Mouse (Mus musculus): ENCODE measurements around the gene Serpinf2. TPM values are rescaled to one million over a fixed set of nuclear protein-coding genes. Genes with fewer than 3 reads are reported as not detected.
"Not testable (repeated sequence)": the region's sequence is repeated elsewhere in the genome, so short reads cannot be mapped to it uniquely, and the experiment has no call there.

Gene Serpinf2
- total RNA-seq, 2 experiments from 2014 or later: 0.28 TPM; not detected in 1

DNA sequence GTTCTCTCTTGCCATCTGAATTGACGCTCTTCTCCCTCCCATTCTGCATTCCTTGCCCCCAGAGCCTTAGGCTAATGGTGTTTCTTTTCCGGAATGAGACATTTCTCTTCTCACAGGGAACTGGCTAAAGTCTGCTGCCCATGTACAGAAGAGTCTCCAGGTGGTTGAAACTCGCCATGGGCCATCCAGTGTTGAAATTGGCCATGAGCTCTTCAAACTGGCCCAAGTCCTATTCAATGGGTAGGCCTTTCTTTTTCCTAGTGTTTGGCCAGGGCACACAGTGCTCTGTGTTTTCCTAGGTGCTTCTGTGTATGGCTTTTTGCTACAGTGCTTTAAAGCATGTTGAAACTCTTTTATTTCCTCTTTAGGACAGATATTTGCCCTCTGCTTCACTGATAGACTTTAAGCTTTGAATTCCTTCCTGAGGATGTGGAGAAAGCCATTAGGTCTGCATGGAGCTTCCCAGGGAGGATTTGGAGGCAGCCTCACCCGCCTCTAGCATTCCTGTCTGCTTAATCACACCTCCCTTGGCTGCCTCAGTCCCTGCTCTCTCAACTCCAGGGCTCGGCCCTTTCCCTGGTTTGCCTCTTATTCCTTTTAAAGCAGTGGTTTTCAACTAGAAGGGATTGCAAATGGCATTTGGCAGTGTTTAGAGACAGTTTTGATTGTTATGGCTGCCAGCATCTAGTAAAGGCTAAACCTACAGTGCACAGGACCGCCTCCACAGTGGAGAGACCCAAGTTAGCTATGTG is 35.9 kb downstream of the Serpinf2 start:
- no peak for TF ChIP-seq CTCF (IDR thresholded peaks at IDR 0.05)
- no peak for DNase-seq (ENCODE audit: extremely low spot score in 1 of 2, low spot score in 2 of 2)
- Histone ChIP-seq H3K27ac (no peak overlapping the region), H3K4me3 (no peak overlapping the region)
- intact Hi-C loops (cut with DNase I): loop anchor here (10.0 kb wide), 1 partner anchor 171 kb away; no protein-coding TSS in a partner anchor

DNA sequence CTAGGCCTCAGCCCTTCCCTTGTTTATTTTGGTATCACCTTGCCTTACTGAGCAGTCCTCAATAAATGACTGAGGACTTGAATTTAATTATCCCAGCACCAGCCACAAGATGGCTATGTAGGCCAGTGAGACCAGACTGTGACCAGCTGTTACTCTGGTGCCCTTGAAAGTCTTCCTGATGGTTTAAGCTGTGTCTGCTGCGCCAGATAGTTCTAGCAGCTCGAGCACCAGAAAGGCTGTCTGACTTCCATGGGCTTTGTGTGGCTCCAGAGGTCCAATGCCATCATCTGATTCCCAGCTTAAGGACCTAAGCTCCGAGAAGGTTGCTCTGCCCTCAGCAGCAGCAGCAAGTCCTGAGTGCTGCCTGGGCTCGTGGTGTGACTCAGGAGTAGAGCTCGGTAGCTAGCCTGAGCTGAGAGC is 37.1 kb downstream of the Serpinf2 start:
- peak; percentile 76 for TF ChIP-seq CTCF (IDR thresholded peaks at IDR 0.05)
- H3K27ac ChIP-seq: no peak overlapping the region
- DNase-seq (ENCODE audit: extremely low spot score in 1 of 2, low spot score in 2 of 2): peak in 1 of 2 experiments; percentile 29
- intact Hi-C loops (cut with DNase I): loop anchor here (1.0 to 10.0 kb wide), 3 partner anchors 56 to 173 kb away; partner anchors contain the start of gene Rilp
- H3K4me3 ChIP-seq: no peak overlapping the region

DNA sequence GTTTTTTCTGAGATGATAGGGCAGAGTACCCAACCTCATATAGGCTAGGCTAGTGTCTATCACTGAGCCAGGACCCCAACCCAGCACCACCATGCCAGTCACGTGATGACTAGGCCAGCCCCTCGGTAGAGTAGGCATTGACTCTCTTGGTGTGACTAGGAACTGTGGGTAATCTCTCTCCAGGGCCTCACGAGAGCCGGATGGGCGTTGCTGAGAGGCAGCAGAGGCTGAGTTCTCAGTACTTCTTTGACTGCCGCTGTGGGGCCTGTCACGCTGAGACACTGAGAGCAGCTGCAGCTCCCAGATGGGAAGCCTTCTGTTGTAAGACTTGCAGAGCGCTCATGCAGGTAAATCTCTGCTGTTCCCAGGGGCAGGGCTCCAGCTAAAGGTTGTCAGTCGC is 39.3 kb downstream of the Serpinf2 start:
- intact Hi-C loops (cut with DNase I): loop anchor here (10.0 kb wide), 1 partner anchor 175 kb away; no protein-coding TSS in a partner anchor

DNA sequence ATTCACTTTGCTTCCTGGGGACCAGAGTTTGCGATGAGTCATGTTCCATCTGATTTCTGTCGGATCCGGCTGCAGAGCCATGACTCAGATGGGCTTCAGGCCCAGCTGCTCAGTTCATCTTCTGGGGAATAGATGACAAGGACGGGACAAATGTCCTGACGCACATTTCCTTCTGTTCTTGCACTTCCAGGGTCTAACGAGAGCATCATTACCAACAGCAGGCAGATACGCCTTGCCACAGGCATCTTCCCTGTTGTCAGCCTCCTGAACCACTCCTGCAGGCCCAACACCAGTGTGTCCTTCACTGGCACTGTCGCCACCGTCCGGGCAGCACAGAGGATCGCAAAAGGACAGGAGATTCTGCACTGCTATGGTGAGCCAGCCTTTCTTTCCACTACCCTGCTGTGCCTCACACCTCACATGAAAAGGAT is 40.0 kb downstream of the Serpinf2 start:
- DNase-seq (ENCODE audit: extremely low spot score in 1 of 2, low spot score in 2 of 2): peak; percentile 41 to 49
- peak overlapping the region; percentile 72 for H3K27ac ChIP-seq

More for the DNA sequence above, 39.3 kb downstream of the Serpinf2 start:
- Histone ChIP-seq H3K27ac (peak overlapping the region; percentile 72; the same call in 1 of the 2 replicates), H3K4me3 (no peak overlapping the region)
- no peak for TF ChIP-seq CTCF (IDR thresholded peaks at IDR 0.05)
- DNase-seq (ENCODE audit: extremely low spot score in 1 of 2, low spot score in 2 of 2): no peak

DNA sequence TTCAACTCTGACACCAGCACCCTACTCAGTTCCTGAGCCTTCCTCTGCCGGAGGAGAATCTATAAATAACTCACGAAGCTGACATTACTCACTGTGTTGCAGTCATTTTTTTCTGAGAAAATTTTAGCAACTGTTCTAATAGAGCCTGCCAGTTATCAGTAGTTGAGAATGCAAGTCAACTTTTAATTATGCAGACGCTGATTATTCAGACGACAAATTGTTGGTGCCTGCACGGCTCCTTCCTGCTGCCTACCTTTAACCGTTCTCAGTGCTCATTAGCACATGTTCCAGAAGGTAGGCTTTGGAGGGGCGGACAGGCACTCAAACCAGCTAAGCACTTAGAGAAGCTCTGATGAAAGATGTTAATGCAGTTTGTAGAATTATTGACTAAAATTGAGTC is 41.9 kb downstream of the Serpinf2 start:
- H3K4me3 ChIP-seq: no peak overlapping the region
- DNase-seq (ENCODE audit: extremely low spot score in 1 of 2, low spot score in 2 of 2): no peak
- intact Hi-C loops (cut with DNase I): loop anchor here (5.0 kb wide), 1 partner anchor 205 kb away; the partner anchor contains the start of genes Dph1 and Rtn4rl1
- H3K27ac ChIP-seq: no peak overlapping the region
- no peak for TF ChIP-seq CTCF (IDR thresholded peaks at IDR 0.05)

More for the DNA sequence above, 40.0 kb downstream of the Serpinf2 start:
- H3K4me3 ChIP-seq: no peak overlapping the region
- no peak for TF ChIP-seq CTCF (IDR thresholded peaks at IDR 0.05)
- intact Hi-C loops (cut with DNase I): loop anchor here (2.0 to 5.0 kb wide), 2 partner anchors 107 to 207 kb away; partner anchors contain the start of genes Dph1 and Rtn4rl1

DNA sequence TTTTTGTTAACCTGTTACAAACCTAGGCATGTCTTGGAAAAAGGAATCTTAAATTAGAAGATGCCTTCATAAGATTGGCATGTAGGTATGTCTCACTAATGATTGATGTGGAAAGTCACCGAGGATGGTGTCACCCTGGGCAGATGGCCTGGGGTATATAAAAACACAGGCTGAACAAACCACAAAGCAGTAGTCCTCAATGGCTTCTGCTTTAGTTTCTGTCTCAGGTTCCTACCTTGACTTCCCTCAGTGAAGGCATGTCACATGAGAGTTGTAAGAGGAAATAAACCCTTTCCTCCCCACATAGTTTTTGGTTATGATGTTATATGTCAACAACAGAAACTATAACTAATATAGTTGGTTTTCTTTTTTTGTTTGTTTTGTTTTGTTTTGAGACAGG is 43.8 kb downstream of the Serpinf2 start:
- H3K27ac ChIP-seq: no peak overlapping the region
- DNase-seq (ENCODE audit: extremely low spot score in 1 of 2, low spot score in 2 of 2): no peak
- intact Hi-C loops (cut with DNase I): loop anchor here (5.0 kb wide), 1 partner anchor 203 kb away; the partner anchor contains the start of genes Dph1 and Rtn4rl1
- TF ChIP-seq CTCF (IDR thresholded peaks at IDR 0.05): no peak
- no peak overlapping the region for H3K4me3 ChIP-seq

DNA sequence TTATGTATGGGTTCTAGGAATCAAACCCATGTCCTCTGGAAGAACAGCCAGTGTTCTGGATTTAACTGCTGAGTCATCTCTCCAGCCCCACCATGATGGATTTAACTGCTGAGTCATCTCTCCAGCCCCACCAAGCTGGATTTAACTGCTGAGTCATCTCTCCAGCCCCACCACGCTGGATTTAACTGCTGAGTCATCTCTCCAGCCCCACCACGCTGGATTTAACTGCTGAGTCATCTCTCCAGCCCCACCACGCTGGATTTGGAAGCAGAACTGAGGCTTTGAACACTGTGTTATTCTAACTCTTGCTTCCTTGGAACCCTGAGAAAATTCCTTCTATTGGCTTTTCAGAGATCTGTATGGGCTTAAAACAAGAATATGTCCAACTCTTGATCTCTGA is 55.9 kb downstream of the Serpinf2 start:
- DNase-seq (ENCODE audit: extremely low spot score in 1 of 2, low spot score in 2 of 2); H3K27ac ChIP-seq; intact Hi-C loops (cut with DNase I); H3K4me3 ChIP-seq: not testable (repeated sequence)

Small RNAs within 50 kb of the gene (microRNA-seq; reads per million reads assigned to microRNA genes)
- gene Mir22: 2,436 to 3,805 reads per million in 2 experiments

Other genes with a start within 250 kb of the Serpinf2 start
- 10 to 100 TPM; 27.9 to 28.9 TPM for gene Dph1, start 248.3 kb downstream of the Serpinf2 start, total RNA-seq (2021)
- 10 to 100 TPM; 89.0 to 99.0 TPM for gene Rtn4rl1, start 245.8 kb downstream of the Serpinf2 start, total RNA-seq (2021)
- 10 to 100 TPM; 41.9 to 42.3 TPM for gene Rpa1, start 91.3 kb downstream of the Serpinf2 start, total RNA-seq (2021)
- 10 to 100 TPM; 15.0 to 16.5 TPM for gene Smyd4, start 91.2 kb downstream of the Serpinf2 start, total RNA-seq (2021)
- gene Serpinf1, start 16.9 kb downstream of the Serpinf2 start, total RNA-seq (2021): 10 to 100 TPM in 1 of 2 experiments, 1 to 10 TPM in 1; 9.7 to 10.5 TPM
- gene Wdr81, start 15.1 kb upstream of the Serpinf2 start, total RNA-seq (2021): 10 to 100 TPM; 19.5 to 20.7 TPM
- gene Tlcd2, start 22.1 kb upstream of the Serpinf2 start, total RNA-seq (2021): under 1 TPM; 0.51 to 0.66 TPM
- 100 to 1,000 TPM; 133 to 138 TPM for gene Prpf8, start 47.2 kb upstream of the Serpinf2 start, total RNA-seq (2021)
- gene Rilp, start 70.5 kb upstream of the Serpinf2 start, total RNA-seq (2021): 1 to 10 TPM in 1 of 2 experiments, under 1 TPM in 1; 0.91 to 1.4 TPM
- gene Scarf1, start 73.9 kb upstream of the Serpinf2 start, total RNA-seq (2021): 1 to 10 TPM; 1.3 to 1.6 TPM
- gene Slc43a2, start 92.1 kb upstream of the Serpinf2 start, total RNA-seq (2021): 10 to 100 TPM; 56.7 to 57.0 TPM
- gene Pitpna, start 148.5 kb upstream of the Serpinf2 start, total RNA-seq (2021): 100 to 1,000 TPM; 329 to 332 TPM
- 10 to 100 TPM; 41.0 to 42.7 TPM for gene Inpp5k, start 191.4 kb upstream of the Serpinf2 start, total RNA-seq (2021)
- 10 to 100 TPM; 25.2 to 26.6 TPM for gene Myo1c, start 210.9 kb upstream of the Serpinf2 start, total RNA-seq (2021)
- 100 to 1,000 TPM; 126 to 133 TPM for gene Crk, start 239.7 kb upstream of the Serpinf2 start, total RNA-seq (2021)